Comparison of ENCODE assay signal across 27 mouse cellular contexts in genomic region chr10:52926330-52926729, GRCm38 (mm10).
DNase-seq lines count a peak whose midpoint lies in the region; ATAC-seq lines count a peak whose summit lies in the region.
"Had no signal": no experiment of that assay in that cellular context is flagged by ENCODE, and none has a peak within 500 bp of the region (broad histone marks: within the 10 kb centered on the region; RNA-seq: fewer than 3 reads in every experiment).

No protein-coding gene starts in this region.

- no peaks in the 10 kb centered on the region for H3K9me3 ChIP-seq in forebrain, embryonic 16.5 days (ENCODE audit: control insufficient read depth, low read length)
- H3K9me3 ChIP-seq: heart, embryonic 13.5 days; hindbrain, embryonic 10.5 days; kidney, embryonic 15.5 days; liver, embryonic 12.5 days; megakaryocyte, embryonic 14.5 days; neural tube, embryonic 13.5 days had no signal

- H3K36me3 ChIP-seq in forebrain, embryonic 16.5 days (ENCODE audit: control insufficient read depth, insufficient read depth), result no peaks in the 10 kb centered on the region
- H3K36me3 ChIP-seq: heart, embryonic 13.5 days; hindbrain, embryonic 10.5 days; kidney, embryonic 15.5 days; liver, embryonic 12.5 days; neural tube, embryonic 13.5 days had no signal

- 0 out of 2 replicates have a peak, but pooled peaks cover 3% of the 10 kb centered on the region for H3K4me1 ChIP-seq in forebrain, embryonic 16.5 days (replicated peaks; ENCODE audit: control insufficient read depth, insufficient read depth, low read length)
- H3K4me1 ChIP-seq: heart, embryonic 13.5 days; hindbrain, embryonic 10.5 days; kidney, embryonic 15.5 days; liver, embryonic 12.5 days; megakaryocyte, embryonic 14.5 days; neural tube, embryonic 13.5 days had no signal

- H3K4me2 ChIP-seq in forebrain, embryonic 16.5 days (ENCODE audit: low read length), result no peak overlapping the region
- H3K4me2 ChIP-seq: heart, embryonic 13.5 days; kidney, embryonic 15.5 days; liver, embryonic 12.5 days; neural tube, embryonic 13.5 days had no signal

- H3K9ac ChIP-seq in forebrain, embryonic 16.5 days (replicated peaks; ENCODE audit: low read depth, low read length), result no peak overlapping the region
- H3K9ac ChIP-seq: heart, embryonic 13.5 days; kidney, embryonic 15.5 days; liver, embryonic 12.5 days; liver, postnatal 0 days; neural tube, embryonic 13.5 days had no signal

- ATAC-seq in frontal cortex, adult (ENCODE audit: low TSS enrichment), result peak; percentile 97
- ATAC-seq in forebrain, embryonic 16.5 days, result peak; percentile 57
- ATAC-seq: CD4-positive, CD25-positive, alpha-beta regulatory T cell, adult 4 months; hindbrain, embryonic 16.5 days; liver, embryonic 12.5 days; liver, postnatal 0 days had no signal

- intact Hi-C loops in left cerebral cortex, postnatal 10 days (cut with DNase I), result no loop called here

- H3K27ac ChIP-seq in forebrain, embryonic 16.5 days (ENCODE audit: low read length), result peak overlapping the region; percentile 58; the same call in 1 of the 2 replicates
- H3K27ac ChIP-seq: heart, embryonic 13.5 days; hindbrain, embryonic 10.5 days; kidney, embryonic 15.5 days; liver, embryonic 12.5 days; neural tube, embryonic 13.5 days had no signal

- WGBS in forebrain, embryonic 16.5 days, result 64% methylated on average over 3 of the region's 3 CpGs

- no peak overlapping the region for H3K4me3 ChIP-seq in forebrain, embryonic 16.5 days (replicated peaks; ENCODE audit: low read length)
- H3K4me3 ChIP-seq: erythroblast, embryonic 14.5 days; heart, embryonic 13.5 days; hindbrain, embryonic 10.5 days; kidney, embryonic 15.5 days; liver, embryonic 12.5 days; megakaryocyte, embryonic 14.5 days; neural tube, embryonic 13.5 days had no signal

- DNase-seq in frontal cortex, postnatal 14 days (ENCODE audit: low spot score in 2 of 2), result no peak
- peak; percentile 33 to 35 for DNase-seq in left cerebral cortex, adult 9 months (ENCODE audit: low spot score in 2 of 2)
- DNase-seq in left cerebral cortex, postnatal 10 days (ENCODE audit: extremely low spot score in 1 of 2, low spot score in 2 of 2), result no peak
- DNase-seq in brain, adult 2 months (ENCODE audit: low read depth, low spot score), result peak; percentile 76
- DNase-seq in cerebellum, adult 9-10 months, result no peak
- DNase-seq: adrenal gland, postnatal 14 days; cerebellum, adult 18-20 months; cerebellum, postnatal 14 days; gastrocnemius, postnatal 10 days; heart, postnatal 14 days; kidney, adult 18-20 months; kidney, postnatal 25 days; left cerebral cortex, postnatal 4 days; liver, postnatal 0 days; lung, postnatal 36 days; thymus, postnatal 14 days had no signal

- no peaks in the 10 kb centered on the region for H3K27me3 ChIP-seq in forebrain, embryonic 16.5 days (replicated peaks; ENCODE audit: control insufficient read depth, insufficient read depth, low read length)
- H3K27me3 ChIP-seq: heart, embryonic 13.5 days; kidney, embryonic 15.5 days; liver, embryonic 12.5 days; megakaryocyte, embryonic 14.5 days; neural tube, embryonic 13.5 days had no signal

Comparison
In these comparisons a context has a peak if more than half of its experiments do, and no peak if none do; other contexts are left out.
1. DNase-seq: peak in left cerebral cortex, adult 9 months (2 of 2) and brain, adult 2 months (single experiment); none in frontal cortex, postnatal 14 days (0 of 2), left cerebral cortex, postnatal 10 days (0 of 2) and cerebellum, adult 9-10 months (single experiment).